Mouse (Mus musculus): ENCODE measurements around the gene Atg4a-ps. TPM values are rescaled to one million over a fixed set of nuclear protein-coding genes. Genes with fewer than 3 reads are reported as not detected.

Atg4a-ps gene
- total RNA-seq, 2 experiments from 2014 or later, result 1.8 TPM; not detected in 1

Small RNAs within 50 kb of the gene (microRNA-seq; reads per million reads assigned to microRNA genes)
- 0 reads per million in 2 experiments for gene Gm25325 (ENCODE audit: borderline number of aligned reads in 2 of 2)

Other genes starting within 250 kb of the Atg4a-ps start
- not detected for gene Syt6, start 70.8 kb downstream of the Atg4a-ps start, total RNA-seq (2021)
- 10 to 100 TPM; 17.3 to 24.4 TPM for gene Olfml3, start 91.9 kb upstream of the Atg4a-ps start, total RNA-seq (2021)
- not detected for gene Gm10964, start 93.3 kb upstream of the Atg4a-ps start, total RNA-seq (2021)
- 100 to 1,000 TPM; 122 to 141 TPM for gene Hipk1, start 145.5 kb upstream of the Atg4a-ps start, total RNA-seq (2021)
- gene Dclre1b, start 163.4 kb upstream of the Atg4a-ps start, total RNA-seq (2021), result 10 to 100 TPM; 11.7 to 14.1 TPM
- gene Ap4b1, start 163.5 kb upstream of the Atg4a-ps start, total RNA-seq (2021), result 10 to 100 TPM; 13.4 to 15.5 TPM
- gene Gm43064, start 163.5 kb upstream of the Atg4a-ps start, total RNA-seq (2021), result under 1 TPM; 0.13 to 0.43 TPM
- gene Bcl2l15, start 186.5 kb upstream of the Atg4a-ps start, total RNA-seq (2021), result not detected
- gene Ptpn22, start 213.7 kb upstream of the Atg4a-ps start, total RNA-seq (2021), result 1 to 10 TPM; 1.6 to 2.3 TPM